ENCODE assay signal across 16 mouse cellular contexts in genomic region chr4:128521276-128521675, GRCm38 (mm10).
"Had no signal": no experiment of that assay in that cellular context is flagged by ENCODE, and none has a peak within 500 bp of the region (broad histone marks: within the 10 kb centered on the region; RNA-seq: fewer than 3 reads in every experiment).

No protein-coding gene starts in this region.

- H3K36me3 ChIP-seq: lung, embryonic 15.5 days; midbrain, embryonic 10.5 days; midbrain, embryonic 12.5 days; stomach, embryonic 15.5 days had no signal

- ATAC-seq: liver, postnatal 0 days; midbrain, embryonic 16.5 days had no signal

- H3K4me2 ChIP-seq: lung, embryonic 15.5 days; midbrain, embryonic 12.5 days; neural tube, embryonic 12.5 days; stomach, embryonic 15.5 days had no signal

- H3K9ac ChIP-seq: liver, postnatal 0 days; lung, embryonic 15.5 days; midbrain, embryonic 12.5 days; neural tube, embryonic 12.5 days; stomach, embryonic 15.5 days had no signal

- DNase-seq: liver, postnatal 0 days; lung, adult 2 months; lung, postnatal 10 days; lung, postnatal 4 days; midbrain, embryonic 14.5 days; right cerebral cortex, postnatal 14 days; thymus, adult 2 months; thymus, postnatal 25 days; thymus, postnatal 4 days had no signal

- H3K4me1 ChIP-seq: lung, embryonic 15.5 days; midbrain, embryonic 10.5 days; midbrain, embryonic 12.5 days; neural tube, embryonic 12.5 days; stomach, embryonic 15.5 days had no signal

- H3K9me3 ChIP-seq: lung, embryonic 15.5 days; midbrain, embryonic 10.5 days; midbrain, embryonic 12.5 days; neural tube, embryonic 12.5 days; stomach, embryonic 15.5 days had no signal

- H3K27me3 ChIP-seq: lung, embryonic 15.5 days; midbrain, embryonic 12.5 days; neural tube, embryonic 12.5 days; stomach, embryonic 15.5 days had no signal

- H3K27ac ChIP-seq: lung, embryonic 15.5 days; midbrain, embryonic 10.5 days; midbrain, embryonic 12.5 days; neural tube, embryonic 12.5 days; stomach, embryonic 15.5 days; stomach, postnatal 0 days had no signal

- H3K4me3 ChIP-seq: lung, embryonic 15.5 days; midbrain, embryonic 10.5 days; midbrain, embryonic 12.5 days; neural tube, embryonic 12.5 days; stomach, embryonic 15.5 days had no signal
